In genomic region chr11:87036180-87036579, GRCm38 (mm10) we compare ENCODE assay signal across 15 mouse cellular contexts. TPM values are rescaled to one million over a fixed set of nuclear protein-coding genes. Genes with fewer than 3 reads are reported as not detected.
DNase-seq lines count a peak whose midpoint lies in the region; ATAC-seq and TF ChIP-seq lines count a peak whose summit lies in the region.
"Had no signal": no experiment of that assay in that cellular context is flagged by ENCODE, and none has a peak within 500 bp of the region (broad histone marks: within the 10 kb centered on the region; RNA-seq: fewer than 3 reads in every experiment).

No protein-coding gene starts in this region.

- no peak for DNase-seq in layer of hippocampus, adult 2 months (ENCODE audit: low spot score in 2 of 2)
- no peak for DNase-seq in layer of hippocampus, adult 9-11 months
- peak; percentile 25 for DNase-seq in thymus, postnatal 14 days
- DNase-seq in thymus, adult 2 months, result no peak
- DNase-seq in Patski (ENCODE audit: low read depth, low spot score), result no peak
- DNase-seq in gastrocnemius, postnatal 14 days, result no peak
- no peak for DNase-seq in lung, postnatal 36 days
- DNase-seq: adrenal gland, postnatal 10 days; heart, postnatal 10 days; kidney, postnatal 14 days; liver, embryonic 13.5 days had no signal

- in situ Hi-C loops in Patski (cut with MboI; ENCODE audit: low pct_unique_long_range_greater_than_20kb), result no loop called here

- no peaks in the 10 kb centered on the region for H3K4me1 ChIP-seq in thymus, adult 2 months (replicated peaks; ENCODE audit: control insufficient read depth, insufficient read depth, low read length)
- peaks cover 12% of the 10 kb centered on the region for H3K4me1 ChIP-seq in small intestine, adult 2 months (ENCODE audit: control insufficient read depth, insufficient read depth, insufficient read length, low read length)
- H3K4me1 ChIP-seq: embryonic facial prominence, embryonic 15.5 days; liver, embryonic 13.5 days; stomach, embryonic 15.5 days had no signal

- no peaks in the 10 kb centered on the region for H3K36me3 ChIP-seq in thymus, adult 2 months (ENCODE audit: control insufficient read depth, insufficient read depth, low read length)
- peaks cover 31% of the 10 kb centered on the region for H3K36me3 ChIP-seq in small intestine, adult 2 months (ENCODE audit: control insufficient read depth, insufficient read depth, low read length)
- H3K36me3 ChIP-seq: embryonic facial prominence, embryonic 15.5 days; liver, embryonic 13.5 days; stomach, embryonic 15.5 days had no signal

- 85% methylated on average over 4 of the region's 4 CpGs for WGBS in thymus, adult 2 months
- WGBS in small intestine, adult 2 months, result 79% methylated on average over 4 of the region's 4 CpGs

- POLR2A ChIA-PET in Patski (lab: Charles Lee), result no interaction called here

- CTCF ChIA-PET in Patski (lab: Charles Lee), result interaction anchor here (2.0 kb wide), 1 partner anchor 10 kb away, joined by 6 read pairs; no protein-coding TSS in a partner anchor

- peak; percentile 57 for TF ChIP-seq CTCF in layer of hippocampus, adult 2 months (conservative IDR thresholded peaks at IDR 0.05)
- TF ChIP-seq CTCF in thymus, adult 2 months (IDR thresholded peaks at IDR 0.05; ENCODE audit: borderline replicate concordance, control insufficient read depth, extremely low read depth, insufficient read depth, low read length, poor library complexity), result no peak
- peak; percentile 53 for TF ChIP-seq CTCF in Patski (IDR thresholded peaks at IDR 0.05)
- TF ChIP-seq CTCF in small intestine, adult 2 months (IDR thresholded peaks at IDR 0.05; ENCODE audit: extremely low read depth, insufficient read length, insufficient replicate concordance, low read depth, low read length), result peak; percentile 57; the same call in 1 of the 2 replicates

- ATAC-seq in Patski, result no peak

- no peak overlapping the region for H3K4me3 ChIP-seq in layer of hippocampus, adult 2 months
- H3K4me3 ChIP-seq in thymus, adult 2 months (ENCODE audit: control insufficient read depth, insufficient read depth, low read length), result no peak overlapping the region
- H3K4me3 ChIP-seq in small intestine, adult 2 months (ENCODE audit: low read depth, low read length), result no peak overlapping the region
- H3K4me3 ChIP-seq: embryonic facial prominence, embryonic 15.5 days; liver, embryonic 13.5 days; myocyte; stomach, embryonic 15.5 days had no signal

- H3K27ac ChIP-seq in layer of hippocampus, adult 2 months, result no peak overlapping the region
- H3K27ac ChIP-seq in thymus, adult 2 months (ENCODE audit: control insufficient read depth, insufficient read depth, low read length), result no peak overlapping the region
- no peak overlapping the region for H3K27ac ChIP-seq in small intestine, adult 2 months (ENCODE audit: insufficient read depth, low read depth, low read length)
- H3K27ac ChIP-seq: embryonic facial prominence, embryonic 15.5 days; liver, embryonic 13.5 days; stomach, embryonic 15.5 days had no signal

- no peaks in the 10 kb centered on the region for H3K27me3 ChIP-seq in thymus, adult 2 months (ENCODE audit: control insufficient read depth, insufficient read depth, low read length)
- H3K27me3 ChIP-seq in Patski, result no peaks in the 10 kb centered on the region
- no peaks in the 10 kb centered on the region for H3K27me3 ChIP-seq in small intestine, adult 2 months (ENCODE audit: control insufficient read depth, insufficient read depth, low read length)
- H3K27me3 ChIP-seq: embryonic facial prominence, embryonic 15.5 days; liver, embryonic 13.5 days; stomach, embryonic 15.5 days had no signal

- no peak for TF ChIP-seq POLR2A in thymus, adult 2 months (IDR thresholded peaks at IDR 0.05; ENCODE audit: control insufficient read depth, extremely low read depth, insufficient read depth, low read length, poor library complexity)
- TF ChIP-seq POLR2A in small intestine, adult 2 months (IDR thresholded peaks at IDR 0.05; ENCODE audit: low read depth, low read length), result no peak

- intact Hi-C loops in gastrocnemius, postnatal 14 days (cut with DNase I; ENCODE audit: low total_unique reads), result no loop called here

RNA-seq across cellular contexts. Expression of gene Gdpd1, which starts 37.7 kb away (rescaled TPM):
- 10 to 100 TPM; 42.0 to 46.7 TPM for total RNA-seq in layer of hippocampus, adult 2 months (2021)
- polyA plus RNA-seq in thymus, adult 2 months (2012; rRNA removed), result 4.6 and 6.6 TPM in 2 replicates
- 36.5 TPM for polyA plus RNA-seq in Patski (2021)
- 10.6 and 61.1 TPM in 2 replicates for polyA plus RNA-seq in small intestine, adult 2 months (2012; rRNA removed)
- total RNA-seq in gastrocnemius, postnatal 14 days (2021), result 1 to 10 TPM; 2.5 to 3.0 TPM

RNA-seq across cellular contexts. Expression of gene Ypel2, which starts 42.7 kb away (rescaled TPM):
- total RNA-seq in layer of hippocampus, adult 2 months (2021), result 10 to 100 TPM; 23.3 to 23.6 TPM
- polyA plus RNA-seq in thymus, adult 2 months (2012; rRNA removed), result 16.0 and 16.2 TPM in 2 replicates
- polyA plus RNA-seq in Patski (2021), result 31.7 TPM
- 1.7 and 5.6 TPM in 2 replicates for polyA plus RNA-seq in small intestine, adult 2 months (2012; rRNA removed)
- 1 to 10 TPM; 6.7 to 9.7 TPM for total RNA-seq in gastrocnemius, postnatal 14 days (2021)

RNA-seq across cellular contexts. Expression of gene Smg8, which starts 50.4 kb away (rescaled TPM):
- 10 to 100 TPM; 16.6 to 18.2 TPM for total RNA-seq in layer of hippocampus, adult 2 months (2021)
- 13.8 and 14.1 TPM in 2 replicates for polyA plus RNA-seq in thymus, adult 2 months (2012; rRNA removed)
- 21.9 TPM for polyA plus RNA-seq in Patski (2021)
- polyA plus RNA-seq in small intestine, adult 2 months (2012; rRNA removed), result 1.8 and 2.4 TPM in 2 replicates
- 1 to 10 TPM; 7.9 to 8.2 TPM for total RNA-seq in gastrocnemius, postnatal 14 days (2021)
